Mouse (Mus musculus) mature B cell (primary cell): Measurements from ENCODE around the gene Ahcyl2.

ENCODE experiments used
- in situ Hi-C: fragments of 300-500 bp; cut with MboI; formaldehyde crosslinking; loops from 2 replicates; pipeline ENCODE4 v1.14.3; 2019

Gene Ahcyl2

DNA sequence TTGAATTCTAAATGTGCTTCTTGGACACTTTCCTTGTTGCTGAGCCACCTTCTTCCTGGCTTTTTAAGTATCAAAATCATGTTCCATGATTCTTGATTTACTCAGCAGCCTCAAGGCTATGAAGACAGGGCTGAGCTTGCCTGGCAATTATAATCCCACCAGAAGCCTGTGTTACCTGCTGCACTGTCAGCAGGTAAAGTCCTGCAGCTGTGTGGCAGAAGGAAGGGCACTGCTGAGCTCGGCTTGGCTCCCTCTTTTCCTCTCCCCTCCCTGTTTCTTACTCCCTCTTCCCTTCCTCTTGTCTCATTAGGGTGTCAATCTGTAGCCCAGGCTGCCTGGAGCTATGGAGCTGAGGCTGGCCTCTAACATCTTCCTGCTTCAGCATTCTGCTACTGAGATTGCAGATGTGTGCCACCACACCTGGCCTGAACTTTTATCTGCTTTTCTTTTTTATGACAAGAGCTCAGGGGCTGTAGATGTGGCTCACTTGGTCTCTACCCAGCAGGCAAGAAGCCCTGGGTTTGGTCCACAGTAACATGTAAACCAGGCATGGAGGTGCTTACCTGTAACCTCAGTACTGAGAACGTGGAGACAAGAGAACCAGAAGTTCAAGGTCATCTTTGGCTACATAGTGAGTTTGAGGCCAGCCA is 3.0 kb downstream of the Ahcyl2 start:
- in situ Hi-C loops, result no loop called here

- in situ Hi-C loops, result no loop called here
Measured at GRCm38 (mm10) chr6:29772236-29772635, 4.4 kb downstream of the Ahcyl2 start.

DNA sequence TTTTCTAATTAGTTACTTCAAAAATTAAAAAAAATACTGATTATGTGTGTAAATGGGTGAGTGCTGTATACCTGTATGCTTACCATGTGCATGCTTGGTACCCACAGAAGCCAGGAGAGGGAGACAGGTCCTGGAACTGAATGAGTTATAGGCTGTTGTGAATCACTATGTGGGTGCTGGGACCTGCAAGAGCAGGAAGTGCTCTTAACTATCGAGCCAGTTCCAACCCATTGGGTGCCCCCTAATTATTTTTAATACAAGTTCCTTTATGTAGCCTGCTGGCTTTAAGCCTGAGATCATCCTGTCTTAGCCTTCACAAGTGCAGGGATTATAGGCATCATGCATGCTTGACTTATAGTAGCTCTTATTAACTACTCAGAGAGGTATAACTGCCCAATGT is 6.3 kb downstream of the Ahcyl2 start:
- in situ Hi-C loops, result no loop called here

DNA sequence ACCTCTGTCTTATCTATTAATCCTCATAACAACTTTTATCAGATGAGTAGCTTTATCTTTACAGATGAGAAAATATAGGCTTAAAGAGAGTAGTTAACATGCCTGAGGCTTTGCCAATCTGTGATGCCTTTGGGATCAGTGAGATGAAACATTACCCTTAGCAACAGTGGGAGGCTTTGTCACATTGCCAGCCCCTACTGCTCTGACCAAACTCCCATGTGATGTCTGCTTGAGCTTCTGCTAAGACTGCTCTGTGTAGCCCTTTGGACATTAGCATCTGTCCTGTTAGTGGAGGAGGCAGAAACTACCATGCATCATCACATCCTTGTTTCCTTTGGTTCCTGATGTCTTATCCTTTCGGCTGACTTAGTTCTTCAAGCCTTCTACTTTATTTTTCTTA is 7.8 kb downstream of the Ahcyl2 start:
- in situ Hi-C loops, result no loop called here

- in situ Hi-C loops, result no loop called here
Measured at GRCm38 (mm10) chr6:29776542-29777237, 8.9 kb downstream of the Ahcyl2 start.

GRCm38 (mm10) chr6:29777238-29777555 is 9.4 kb downstream of the Ahcyl2 start:
- in situ Hi-C loops, result no loop called here

DNA sequence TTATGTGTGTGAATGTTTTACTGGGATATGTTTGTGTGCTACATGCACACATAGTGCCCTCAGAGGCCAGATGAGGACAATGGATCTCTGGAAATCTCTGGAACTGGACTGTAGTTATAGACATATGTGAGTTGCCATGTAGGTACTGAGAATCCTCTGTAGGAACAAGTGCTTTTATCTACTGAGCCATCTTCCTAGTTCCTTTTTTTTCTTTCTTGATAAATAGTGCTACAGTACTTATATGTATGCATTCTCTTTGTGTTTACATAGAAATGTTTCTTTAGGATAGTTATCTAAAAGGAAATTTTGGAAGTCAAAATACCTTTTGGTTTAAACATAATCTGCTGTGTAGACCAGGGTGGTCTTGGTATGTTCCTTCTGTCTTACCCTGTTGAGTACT is 12.3 kb downstream of the Ahcyl2 start:
- in situ Hi-C loops, result no loop called here

DNA sequence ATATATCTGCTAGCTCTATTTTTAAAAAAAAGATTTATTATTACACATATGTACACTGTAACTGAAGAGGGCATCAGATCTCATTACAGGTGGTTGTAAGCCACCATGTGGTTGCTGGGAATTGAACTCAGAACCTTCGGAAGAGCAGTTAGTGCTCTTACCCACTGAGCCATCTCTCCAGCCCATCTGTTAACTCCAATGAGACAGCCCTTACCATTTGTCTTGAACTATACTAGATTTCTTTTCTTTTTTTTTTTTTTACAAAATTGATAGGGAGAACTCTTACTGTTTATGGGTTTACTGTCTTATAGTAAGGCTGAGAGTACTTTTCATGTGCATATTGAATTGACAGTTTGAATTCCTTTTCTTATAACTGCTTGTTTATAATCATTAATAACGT is 12.8 kb downstream of the Ahcyl2 start:
- in situ Hi-C loops, result no loop called here

GRCm38 (mm10) chr6:29782239-29782638 is 14.4 kb downstream of the Ahcyl2 start:
- in situ Hi-C loops, result no loop called here

GRCm38 (mm10) chr6:29783960-29784359 is 16.1 kb downstream of the Ahcyl2 start:
- in situ Hi-C loops, result no loop called here

GRCm38 (mm10) chr6:29784413-29785021 is 16.7 kb downstream of the Ahcyl2 start:
- in situ Hi-C loops, result no loop called here

DNA sequence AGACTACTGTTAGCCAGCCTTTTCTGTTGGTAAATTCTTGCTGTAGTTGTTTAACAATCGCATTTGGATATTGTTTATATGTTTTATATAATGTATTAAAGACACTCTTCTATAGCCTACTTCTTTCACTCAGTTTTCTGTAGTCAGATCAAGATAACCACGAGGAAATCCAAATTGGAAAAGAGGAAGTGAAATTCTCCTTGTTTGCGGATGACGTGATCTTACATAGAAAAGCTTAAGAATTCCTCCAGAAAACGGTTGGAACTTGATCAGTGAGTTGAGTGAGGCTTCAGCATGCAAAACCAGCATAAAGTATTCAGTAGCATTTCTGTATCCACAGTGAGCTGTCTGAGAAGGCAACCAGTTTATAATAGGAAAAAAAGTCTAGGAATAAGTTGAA is 17.9 kb downstream of the Ahcyl2 start:
- in situ Hi-C loops, result no loop called here

DNA sequence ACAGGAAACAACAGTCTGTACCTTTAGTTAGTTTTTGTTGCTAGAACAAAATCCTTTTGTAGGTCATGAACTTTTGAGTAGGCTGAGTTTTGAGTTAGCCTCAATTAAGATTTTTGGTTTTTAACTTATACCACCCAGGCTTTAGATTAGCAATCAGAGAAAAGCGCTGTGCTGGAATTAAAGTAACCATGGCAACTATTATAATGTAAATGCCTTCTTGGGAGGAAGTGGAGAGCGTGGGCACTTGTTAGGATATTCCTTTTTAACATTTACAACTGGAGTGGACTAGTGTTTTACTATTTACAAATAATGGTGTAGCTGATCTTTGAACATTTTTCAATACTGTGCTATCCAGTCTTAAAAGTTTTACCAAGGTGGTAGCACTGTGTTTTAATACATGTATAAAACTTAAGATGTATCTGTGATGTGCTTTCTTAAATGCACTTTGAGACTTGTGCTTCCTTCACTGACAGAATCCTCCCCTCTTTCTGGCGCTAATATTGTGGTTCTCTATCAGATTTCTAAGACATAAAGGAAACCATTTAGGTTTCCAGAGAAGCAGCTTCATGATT is 21.1 kb downstream of the Ahcyl2 start:
- in situ Hi-C loops, result no loop called here

- in situ Hi-C loops, result no loop called here
Measured at GRCm38 (mm10) chr6:29790014-29790698, 22.3 kb downstream of the Ahcyl2 start.

- in situ Hi-C loops, result no loop called here
Measured at GRCm38 (mm10) chr6:29793520-29793919, 25.7 kb downstream of the Ahcyl2 start.

DNA sequence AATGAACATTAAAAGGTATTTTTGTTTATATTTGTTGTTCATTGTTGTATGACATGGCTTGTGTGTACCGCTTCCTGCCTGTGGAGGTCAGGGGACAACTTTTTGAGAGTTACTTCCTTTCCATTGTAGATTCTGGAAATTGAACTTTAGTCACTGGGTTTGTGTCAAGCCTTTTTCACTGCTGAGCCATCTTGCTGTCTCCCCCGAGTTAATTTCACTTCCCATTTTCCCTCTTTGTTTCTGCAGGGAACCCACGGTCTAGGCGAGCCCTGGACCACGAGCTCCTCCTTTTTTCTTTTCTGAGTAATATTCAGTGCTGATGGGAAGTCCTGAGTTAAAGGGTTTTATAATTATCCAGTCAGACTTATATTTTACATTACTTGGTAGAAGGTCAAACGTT is 26.8 kb downstream of the Ahcyl2 start:
- in situ Hi-C loops, result no loop called here

- in situ Hi-C loops, result no loop called here
Measured at GRCm38 (mm10) chr6:29802979-29803378, 35.2 kb downstream of the Ahcyl2 start.

GRCm38 (mm10) chr6:29804006-29804405 is 36.2 kb downstream of the Ahcyl2 start:
- in situ Hi-C loops, result no loop called here

GRCm38 (mm10) chr6:29805381-29805780 is 37.6 kb downstream of the Ahcyl2 start:
- in situ Hi-C loops, result no loop called here

DNA sequence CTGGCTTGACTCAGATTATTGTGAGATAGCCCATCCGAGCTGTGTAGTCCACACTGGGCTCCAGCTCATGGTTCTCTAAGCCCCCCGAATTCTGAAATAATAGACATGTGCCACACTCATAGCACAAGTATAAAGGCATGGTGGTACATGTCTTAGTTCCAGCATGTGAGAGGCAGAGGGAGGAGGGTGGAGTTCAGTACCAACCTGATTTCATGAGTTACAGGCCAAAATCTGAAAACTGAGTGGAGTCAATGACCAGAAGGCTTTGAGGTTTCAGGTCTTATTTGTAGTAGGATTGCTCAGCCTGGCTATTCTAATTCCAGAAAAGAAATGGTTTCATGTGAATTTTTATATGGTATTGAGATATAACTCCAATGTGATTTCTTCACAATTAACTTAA is 44.3 kb downstream of the Ahcyl2 start:
- in situ Hi-C loops, result no loop called here

DNA sequence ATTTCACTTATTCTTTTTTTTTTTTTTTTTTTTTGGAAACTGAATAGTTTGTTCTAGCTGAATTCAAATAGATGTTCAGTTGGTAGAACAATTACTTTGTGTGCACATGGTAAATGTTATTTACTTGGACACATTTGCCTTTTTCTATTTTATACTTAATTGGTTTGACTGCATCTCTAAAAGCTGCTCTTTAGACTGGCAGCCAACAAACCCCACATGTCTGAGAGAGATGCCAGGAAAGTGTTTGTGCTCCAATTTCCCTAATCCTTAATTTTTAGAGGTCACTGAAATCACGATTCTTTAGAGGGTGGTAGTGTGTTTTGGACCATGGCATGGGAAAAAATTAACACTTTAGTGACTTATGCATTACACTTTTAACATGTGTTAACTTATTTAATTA is 44.8 kb downstream of the Ahcyl2 start:
- in situ Hi-C loops, result no loop called here

DNA sequence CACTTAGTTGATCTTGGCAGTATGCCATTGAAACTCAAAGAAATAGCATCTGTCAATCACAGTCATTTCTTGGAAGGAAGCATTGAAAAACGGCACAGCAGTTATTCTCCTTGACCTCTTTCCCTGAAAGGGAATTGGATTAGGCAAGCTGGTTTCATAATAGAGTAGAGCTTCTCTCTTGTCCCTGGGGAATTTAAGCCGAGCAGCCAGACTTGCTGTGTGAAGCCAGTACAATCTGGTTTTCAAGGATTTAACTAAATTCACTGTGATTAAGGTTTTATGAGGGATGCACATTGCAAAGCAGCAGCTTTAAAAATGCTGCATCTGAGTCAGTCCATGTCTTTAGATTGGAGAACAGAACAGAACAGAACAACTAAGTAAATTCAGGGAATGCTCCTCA is 46.8 kb downstream of the Ahcyl2 start:
- in situ Hi-C loops, result no loop called here

DNA sequence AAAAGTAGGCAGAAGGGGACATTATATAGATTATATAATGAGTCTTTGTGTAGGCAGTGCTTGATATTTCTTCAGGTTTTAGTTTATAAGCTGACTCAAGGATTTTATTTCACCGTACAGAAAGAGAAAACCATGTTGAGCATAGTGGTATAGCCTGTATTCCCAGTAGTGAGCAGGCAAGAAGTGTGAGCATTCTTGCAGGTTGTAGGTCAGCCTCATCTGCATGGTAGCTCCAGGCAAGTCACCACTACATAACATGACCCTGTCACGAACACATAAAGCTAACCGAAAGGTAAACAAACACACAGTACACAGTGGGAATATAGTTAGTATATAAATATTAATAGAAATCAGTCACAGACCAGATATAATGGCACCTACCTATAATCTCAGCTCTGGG is 47.2 kb downstream of the Ahcyl2 start:
- in situ Hi-C loops, result no loop called here
